Mouse (Mus musculus): Measurements from ENCODE around the gene Sall1. TPM values are rescaled to one million over a fixed set of nuclear protein-coding genes. Genes with fewer than 3 reads are reported as not detected.

Gene Sall1
- polyA plus RNA-seq, 1 experiment: not detected

DNA sequence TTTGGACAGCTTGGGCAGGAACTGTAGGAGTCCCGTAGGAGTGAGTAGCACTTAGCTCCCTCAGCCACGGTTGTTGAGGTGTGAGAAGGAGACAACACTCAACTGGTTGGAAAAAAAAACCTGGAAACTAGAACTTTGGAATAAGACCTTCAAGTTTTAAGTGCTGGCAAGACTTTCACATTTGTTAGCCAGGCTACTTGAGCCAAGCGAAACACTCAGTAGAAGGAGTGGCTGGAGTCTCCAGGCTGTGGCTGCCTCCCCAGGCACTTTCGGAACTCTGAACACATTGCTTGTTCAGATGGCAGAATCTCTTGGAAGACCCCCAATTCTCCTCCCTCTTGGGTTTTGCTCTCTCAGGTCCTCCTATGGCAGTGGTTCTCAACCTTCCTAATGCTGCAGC, 26.1 kb downstream of the Sall1 start:
- no peak overlapping the region for H3K4me3 ChIP-seq (ENCODE audit: insufficient read depth, low read depth, low read length)
- no peaks in the 10 kb centered on the region for H3K4me1 ChIP-seq (ENCODE audit: control insufficient read depth, insufficient read depth, insufficient read length, low read length)
- H3K27ac ChIP-seq (replicated peaks; ENCODE audit: low read depth, low read length): no peak overlapping the region

- no peaks in the 10 kb centered on the region for H3K4me1 ChIP-seq (ENCODE audit: control insufficient read depth, insufficient read depth, insufficient read length, low read length)
Observed at GRCm38 (mm10) chr8:89016465-89017070, 27.4 kb downstream of the Sall1 start.

DNA sequence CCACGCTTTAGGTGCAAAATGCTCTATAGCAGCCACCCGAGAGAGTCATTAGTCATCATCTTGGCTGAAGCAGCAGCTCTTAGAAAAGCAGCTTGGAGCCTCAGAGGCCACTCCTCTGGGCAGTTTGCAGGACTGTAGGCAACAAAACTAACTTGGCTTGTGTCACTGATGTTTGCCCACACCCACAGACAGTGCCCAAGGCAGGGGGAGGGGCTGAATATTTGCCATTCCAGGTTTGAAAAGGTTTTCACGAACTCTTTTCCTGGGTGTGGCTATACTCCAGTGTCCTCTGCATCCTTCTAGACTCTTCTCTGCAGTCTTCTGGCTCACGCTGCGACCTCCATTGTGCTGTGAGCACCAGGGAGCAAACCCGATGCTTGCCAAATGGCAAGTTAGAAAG, 28.4 kb downstream of the Sall1 start:
- no peak overlapping the region for H3K27ac ChIP-seq (replicated peaks; ENCODE audit: low read depth, low read length)
- no peak overlapping the region for H3K4me3 ChIP-seq (ENCODE audit: insufficient read depth, low read depth, low read length)
- H3K4me1 ChIP-seq (ENCODE audit: control insufficient read depth, insufficient read depth, insufficient read length, low read length): no peaks in the 10 kb centered on the region

More at GRCm38 (mm10) chr8:89016465-89017070, 27.4 kb downstream of the Sall1 start:
- Histone ChIP-seq H3K4me3 (ENCODE audit: insufficient read depth, low read depth, low read length) (no peak overlapping the region), H3K27ac (replicated peaks; ENCODE audit: low read depth, low read length) (no peak overlapping the region)

DNA sequence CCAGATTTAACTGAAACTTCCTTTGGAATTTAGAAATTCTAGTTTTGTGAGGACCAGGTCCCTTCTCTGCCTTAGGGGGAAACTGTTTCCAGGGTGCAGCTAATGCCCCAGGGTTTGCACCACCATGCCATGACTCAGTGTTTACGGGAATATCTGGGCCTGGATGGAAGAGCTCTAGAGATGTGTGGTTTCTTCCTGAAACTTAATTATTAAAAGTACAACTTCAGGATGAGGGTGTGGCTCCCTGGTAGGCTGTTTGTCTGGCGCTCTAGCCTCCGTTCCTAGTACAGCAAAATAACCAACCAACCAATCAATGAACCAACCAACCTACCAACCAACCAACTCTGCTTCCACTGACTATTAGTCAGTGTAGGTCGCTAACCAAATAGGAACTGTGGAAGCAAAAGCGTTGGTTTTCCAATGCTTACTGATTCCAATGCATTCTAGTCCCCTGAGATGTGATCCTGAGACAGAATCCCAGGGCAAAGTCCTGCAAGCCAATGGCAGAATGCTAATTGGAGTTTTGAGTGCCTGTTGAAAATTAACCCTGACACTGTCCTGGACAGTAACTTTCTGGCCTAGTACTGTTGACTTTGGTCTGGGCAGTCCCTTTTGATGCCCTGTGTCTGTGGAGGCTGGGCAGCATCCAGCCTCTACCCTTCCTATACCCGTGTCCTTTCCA, 31.0 kb downstream of the Sall1 start:
- Histone ChIP-seq H3K4me1 (ENCODE audit: control insufficient read depth, insufficient read depth, insufficient read length, low read length) (no peaks in the 10 kb centered on the region), H3K4me3 (ENCODE audit: insufficient read depth, low read depth, low read length) (no peak overlapping the region), H3K27ac (replicated peaks; ENCODE audit: low read depth, low read length) (no peak overlapping the region)

GRCm38 (mm10) chr8:89012024-89012712, 31.8 kb downstream of the Sall1 start:
- H3K4me1 ChIP-seq (ENCODE audit: control insufficient read depth, insufficient read depth, insufficient read length, low read length): no peaks in the 10 kb centered on the region
- H3K4me3 ChIP-seq (ENCODE audit: insufficient read depth, low read depth, low read length): no peak overlapping the region
- no peak overlapping the region for H3K27ac ChIP-seq (replicated peaks; ENCODE audit: low read depth, low read length)

- no peak overlapping the region for H3K27ac ChIP-seq (replicated peaks; ENCODE audit: low read depth, low read length)
- no peak overlapping the region for H3K4me3 ChIP-seq (ENCODE audit: insufficient read depth, low read depth, low read length)
- no peaks in the 10 kb centered on the region for H3K4me1 ChIP-seq (ENCODE audit: control insufficient read depth, insufficient read depth, insufficient read length, low read length)
Observed at GRCm38 (mm10) chr8:89008784-89009183, 35.2 kb downstream of the Sall1 start.

GRCm38 (mm10) chr8:89007114-89007513, 36.8 kb downstream of the Sall1 start:
- Histone ChIP-seq H3K4me1 (ENCODE audit: control insufficient read depth, insufficient read depth, insufficient read length, low read length) (no peaks in the 10 kb centered on the region), H3K4me3 (ENCODE audit: insufficient read depth, low read depth, low read length) (no peak overlapping the region), H3K27ac (replicated peaks; ENCODE audit: low read depth, low read length) (no peak overlapping the region)

GRCm38 (mm10) chr8:89006426-89006825, 37.5 kb downstream of the Sall1 start:
- H3K4me3 ChIP-seq (ENCODE audit: insufficient read depth, low read depth, low read length): no peak overlapping the region
- H3K27ac ChIP-seq (replicated peaks; ENCODE audit: low read depth, low read length): no peak overlapping the region
- no peaks in the 10 kb centered on the region for H3K4me1 ChIP-seq (ENCODE audit: control insufficient read depth, insufficient read depth, insufficient read length, low read length)

- Histone ChIP-seq H3K4me3 (ENCODE audit: insufficient read depth, low read depth, low read length) (no peak overlapping the region), H3K4me1 (ENCODE audit: control insufficient read depth, insufficient read depth, insufficient read length, low read length) (no peaks in the 10 kb centered on the region), H3K27ac (replicated peaks; ENCODE audit: low read depth, low read length) (no peak overlapping the region)
Observed at GRCm38 (mm10) chr8:89005797-89006196, 38.2 kb downstream of the Sall1 start.

- Histone ChIP-seq H3K4me1 (ENCODE audit: control insufficient read depth, insufficient read depth, insufficient read length, low read length) (no peaks in the 10 kb centered on the region), H3K27ac (replicated peaks; ENCODE audit: low read depth, low read length) (no peak overlapping the region), H3K4me3 (ENCODE audit: insufficient read depth, low read depth, low read length) (no peak overlapping the region)
Observed at GRCm38 (mm10) chr8:89004041-89004440, 39.9 kb downstream of the Sall1 start.

- no peak overlapping the region for H3K27ac ChIP-seq (replicated peaks; ENCODE audit: low read depth, low read length)
- no peak overlapping the region for H3K4me3 ChIP-seq (ENCODE audit: insufficient read depth, low read depth, low read length)
- H3K4me1 ChIP-seq (ENCODE audit: control insufficient read depth, insufficient read depth, insufficient read length, low read length): no peaks in the 10 kb centered on the region
Observed at GRCm38 (mm10) chr8:89003336-89003896, 40.5 kb downstream of the Sall1 start.

GRCm38 (mm10) chr8:89002128-89002527, 41.8 kb downstream of the Sall1 start:
- Histone ChIP-seq H3K4me1 (ENCODE audit: control insufficient read depth, insufficient read depth, insufficient read length, low read length) (no peaks in the 10 kb centered on the region), H3K27ac (replicated peaks; ENCODE audit: low read depth, low read length) (no peak overlapping the region), H3K4me3 (ENCODE audit: insufficient read depth, low read depth, low read length) (no peak overlapping the region)

DNA sequence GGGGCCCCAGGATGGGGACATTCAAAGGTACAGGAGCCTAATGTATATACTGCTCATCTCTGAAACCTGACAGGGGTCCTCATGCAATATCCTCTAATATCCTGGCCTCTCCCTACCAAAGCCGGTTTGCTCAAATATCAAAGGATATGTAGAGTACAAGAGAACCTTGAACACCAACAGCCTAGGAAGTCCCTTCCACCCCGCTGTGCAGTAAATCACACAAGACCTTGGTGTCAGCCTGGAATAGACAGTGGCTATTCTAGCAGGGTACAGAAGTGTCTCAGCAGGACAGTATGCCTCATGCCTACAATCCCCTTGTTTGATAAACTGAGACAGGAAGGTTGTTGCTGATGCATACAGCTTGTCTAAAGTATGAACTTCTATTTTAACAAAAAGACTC, 46.7 kb downstream of the Sall1 start:
- Histone ChIP-seq H3K4me3 (ENCODE audit: insufficient read depth, low read depth, low read length) (no peak overlapping the region), H3K4me1 (ENCODE audit: control insufficient read depth, insufficient read depth, insufficient read length, low read length) (no peaks in the 10 kb centered on the region), H3K27ac (replicated peaks; ENCODE audit: low read depth, low read length) (no peak overlapping the region)

- H3K4me3 ChIP-seq (ENCODE audit: insufficient read depth, low read depth, low read length): no peak overlapping the region
- no peak overlapping the region for H3K27ac ChIP-seq (replicated peaks; ENCODE audit: low read depth, low read length)
Observed at GRCm38 (mm10) chr8:88991780-88992509, 52.0 kb downstream of the Sall1 start.

DNA sequence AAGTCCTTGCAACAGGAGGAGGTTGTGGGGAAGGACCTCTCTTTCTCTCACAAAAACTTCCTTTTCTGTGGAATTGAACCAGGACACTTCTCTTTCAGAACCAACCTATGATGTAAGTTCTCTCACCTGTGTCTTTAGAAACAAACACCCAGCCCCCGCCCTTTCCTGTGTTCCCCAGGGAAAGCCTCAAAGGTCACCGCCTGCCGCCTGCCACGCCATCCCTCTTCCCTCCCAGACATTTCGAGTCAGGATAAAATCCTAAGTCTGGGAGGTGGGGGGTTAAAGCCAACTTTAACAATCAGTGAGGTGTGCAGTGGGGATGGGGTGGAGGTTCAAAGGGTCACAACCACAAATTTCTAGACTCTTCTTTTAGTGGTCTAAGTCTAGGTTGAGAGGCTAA, 52.8 kb downstream of the Sall1 start:
- H3K4me3 ChIP-seq (ENCODE audit: insufficient read depth, low read depth, low read length): no peak overlapping the region
- no peak overlapping the region for H3K27ac ChIP-seq (replicated peaks; ENCODE audit: low read depth, low read length)
- H3K4me1 ChIP-seq (ENCODE audit: control insufficient read depth, insufficient read depth, insufficient read length, low read length): no peaks in the 10 kb centered on the region

More at GRCm38 (mm10) chr8:88991780-88992509, 52.0 kb downstream of the Sall1 start:
- no peaks in the 10 kb centered on the region for H3K4me1 ChIP-seq (ENCODE audit: control insufficient read depth, insufficient read depth, insufficient read length, low read length)
